Mouse (Mus musculus) heart, embryonic 16.5 days (tissue): Measurements from ENCODE around the gene Kiss1. TPM values are rescaled to one million over a fixed set of nuclear protein-coding genes. Genes with fewer than 3 reads are reported as not detected.

Experiments
- ATAC-seq: fragments of 200-750 bp; cut with Nextera tagmentation; replicated peaks from 2 replicates; pipeline ENCODE4 v1.8.0; 2017; ENCODE audit warnings: moderate number of reproducible peaks; ENCODE audit not compliant: insufficient read depth, low FRiP score; ENCODE audit errors: extremely low read depth
- H3K27ac ChIP-seq: fragments of 300-500 bp; sonication (generic); 2 replicates; pipeline ENCODE4 v1.5.1; 2014; ENCODE audit warnings: mild to moderate bottlenecking, low read length, control low read depth, moderate library complexity
- H3K27me3 ChIP-seq: fragments of 300-500 bp; sonication (generic); 2 replicates; pipeline ENCODE4 v1.6.1; 2014; ENCODE audit warnings: low read length, mixed read lengths; ENCODE audit not compliant: control insufficient read depth, insufficient read depth
- H3K36me3 ChIP-seq: fragments of 300-500 bp; sonication (generic); 2 replicates; pipeline ENCODE4 v1.6.1; 2014; ENCODE audit not compliant: control insufficient read depth, insufficient read depth
- H3K4me1 ChIP-seq: fragments of 300-500 bp; sonication (generic); 2 replicates; pipeline ENCODE4 v1.6.1; 2014; ENCODE audit warnings: low read length, mixed read lengths; ENCODE audit not compliant: control insufficient read depth, insufficient read depth
- H3K4me2 ChIP-seq: fragments of 300-500 bp; sonication (generic); 2 replicates; pipeline ENCODE4 v1.6.1; 2014; ENCODE audit warnings: low read depth, mild to moderate bottlenecking, control low read depth, low read length
- H3K4me3 ChIP-seq: fragments of 300-500 bp; sonication (generic); 2 replicates; pipeline ENCODE4 v1.5.1; 2014; ENCODE audit warnings: mild to moderate bottlenecking, control low read depth, low read length
- H3K9ac ChIP-seq: fragments of 300-500 bp; sonication (generic); 2 replicates; pipeline ENCODE4 v1.6.1; 2014; ENCODE audit warnings: low read length, control low read depth
- H3K9me3 ChIP-seq: fragments of 300-500 bp; sonication (generic); replicated peaks from 2 replicates; pipeline ENCODE4 v1.6.1; 2016; ENCODE audit warnings: low read length; ENCODE audit not compliant: control insufficient read depth
- WGBS: fragments of 180-500 bp; shearing (Covaris S2); extraction: QIAGEN DNeasy Blood & Tissue Kit; methylation state at CpG from one replicate; pipeline ENCODE4 v1.1.7; 2014; 5-methylcytosine and 5-hydroxymethylcytosine counted together
- polyA plus RNA-seq: library from polyadenylated mRNA; unstranded; fragments of >200 nt; fragmentation: Nextera tagmentation; extraction: Ambion mirVana; gene quantifications from 2 replicates; pipeline ENCODE4 v1.2.1, GENCODE M21; 2015

Kiss1 gene
- polyA plus RNA-seq, 1 experiment from 2014 or later, result not detected

GRCm38 (mm10) chr1:133347226-133347625 lies 25.6 kb downstream of the Kiss1 start:
- Histone ChIP-seq H3K4me1 (0 out of 2 replicates have a peak, but pooled peaks cover 4% of the 10 kb centered on the region), H3K9ac (no peak overlapping the region), H3K4me3 (no peak overlapping the region)

GRCm38 (mm10) chr1:133347693-133348520 lies 26.2 kb downstream of the Kiss1 start:
- H3K27ac ChIP-seq, result no peak overlapping the region
- H3K4me3 ChIP-seq, result no peak overlapping the region
- H3K4me2 ChIP-seq, result no peak overlapping the region
- H3K9me3 ChIP-seq, result no peaks in the 10 kb centered on the region; the same call in 1 of the 2 replicates
- no peak for ATAC-seq
- 46% methylated on average over 11 of the region's 11 CpGs for WGBS
- H3K27me3 ChIP-seq, result no peaks in the 10 kb centered on the region
- H3K9ac ChIP-seq, result no peak overlapping the region
- 0 out of 2 replicates have a peak, but pooled peaks cover 4% of the 10 kb centered on the region for H3K4me1 ChIP-seq
- no peaks in the 10 kb centered on the region for H3K36me3 ChIP-seq

More at GRCm38 (mm10) chr1:133347226-133347625, 25.6 kb downstream of the Kiss1 start:
- H3K4me2 ChIP-seq, result no peak overlapping the region
- no peaks in the 10 kb centered on the region for H3K36me3 ChIP-seq
- no peak for ATAC-seq
- H3K9me3 ChIP-seq, result no peaks in the 10 kb centered on the region; the same call in 1 of the 2 replicates
- 55% methylated on average over 3 of the region's 3 CpGs for WGBS
- H3K27me3 ChIP-seq, result no peaks in the 10 kb centered on the region
- H3K27ac ChIP-seq, result no peak overlapping the region

GRCm38 (mm10) chr1:133350210-133350609 lies 28.5 kb downstream of the Kiss1 start, which contains the start of gene Ren1:
TSS of gene Ren1 (plus strand) at chr1:133350510.
- Histone ChIP-seq H3K4me1 (0 out of 2 replicates have a peak, but pooled peaks cover 4% of the 10 kb centered on the region), H3K4me2 (no peak within 1 kb of the TSS), H3K36me3 (no peaks in the 10 kb centered on the region), H3K27ac (no peak within 1 kb of the TSS), H3K9ac (no peak within 1 kb of the TSS), H3K4me3 (no peak within 1 kb of the TSS), H3K27me3 (peaks cover 10% of the 10 kb centered on the region; the same call in 1 of the 2 replicates), H3K9me3 (no peaks in the 10 kb centered on the region; the same call in 1 of the 2 replicates)
- no peak for ATAC-seq
- 87% methylated on average over 1 of the region's 1 CpGs for WGBS

- H3K9ac ChIP-seq, result no peak overlapping the region
- H3K4me3 ChIP-seq, result no peak overlapping the region
- H3K27me3 ChIP-seq, result peaks cover 13% of the 10 kb centered on the region; the same call in 1 of the 2 replicates
- no peak for ATAC-seq
- H3K4me1 ChIP-seq, result 0 out of 2 replicates have a peak, but pooled peaks cover 4% of the 10 kb centered on the region
- 40% methylated on average over 9 of the region's 9 CpGs for WGBS
- no peak overlapping the region for H3K27ac ChIP-seq
- H3K4me2 ChIP-seq, result no peak overlapping the region
- no peaks in the 10 kb centered on the region for H3K9me3 ChIP-seq
- no peaks in the 10 kb centered on the region for H3K36me3 ChIP-seq
Observed at GRCm38 (mm10) chr1:133351762-133352161, 30.1 kb downstream of the Kiss1 start.

GRCm38 (mm10) chr1:133353371-133353809 lies 31.7 kb downstream of the Kiss1 start:
- H3K27ac ChIP-seq, result no peak overlapping the region
- no peaks in the 10 kb centered on the region for H3K9me3 ChIP-seq
- no peak overlapping the region for H3K9ac ChIP-seq
- WGBS, result 36% methylated on average over 12 of the region's 12 CpGs
- H3K36me3 ChIP-seq, result no peaks in the 10 kb centered on the region
- H3K4me1 ChIP-seq, result no peaks in the 10 kb centered on the region
- H3K4me2 ChIP-seq, result no peak overlapping the region
- ATAC-seq, result no peak
- H3K4me3 ChIP-seq, result no peak overlapping the region
- H3K27me3 ChIP-seq, result peaks cover 13% of the 10 kb centered on the region; the same call in 1 of the 2 replicates

- Histone ChIP-seq H3K9me3 (no peaks in the 10 kb centered on the region), H3K9ac (no peak overlapping the region), H3K4me3 (no peak overlapping the region), H3K4me1 (no peaks in the 10 kb centered on the region), H3K36me3 (no peaks in the 10 kb centered on the region), H3K27me3 (peaks cover 19% of the 10 kb centered on the region), H3K4me2 (no peak overlapping the region), H3K27ac (no peak overlapping the region)
- 58% methylated on average over 5 of the region's 5 CpGs for WGBS
- ATAC-seq, result no peak
Observed at GRCm38 (mm10) chr1:133355469-133355868, 33.8 kb downstream of the Kiss1 start.

GRCm38 (mm10) chr1:133355912-133356311 lies 34.2 kb downstream of the Kiss1 start:
- H3K27ac ChIP-seq, result no peak overlapping the region
- no peak overlapping the region for H3K4me3 ChIP-seq
- H3K9me3 ChIP-seq, result no peaks in the 10 kb centered on the region
- ATAC-seq, result no peak
- 49% methylated on average over 15 of the region's 15 CpGs for WGBS
- peaks cover 19% of the 10 kb centered on the region for H3K27me3 ChIP-seq
- H3K4me2 ChIP-seq, result no peak overlapping the region
- H3K36me3 ChIP-seq, result no peaks in the 10 kb centered on the region
- H3K4me1 ChIP-seq, result no peaks in the 10 kb centered on the region
- no peak overlapping the region for H3K9ac ChIP-seq

- Histone ChIP-seq H3K27ac (no peak overlapping the region), H3K9ac (no peak overlapping the region), H3K9me3 (no peaks in the 10 kb centered on the region), H3K4me3 (no peak overlapping the region), H3K4me2 (no peak overlapping the region), H3K36me3 (no peaks in the 10 kb centered on the region), H3K27me3 (peaks cover 19% of the 10 kb centered on the region), H3K4me1 (no peaks in the 10 kb centered on the region)
- WGBS, result 55% methylated on average over 8 of the region's 8 CpGs
- no peak for ATAC-seq
Observed at GRCm38 (mm10) chr1:133356330-133356729, 34.7 kb downstream of the Kiss1 start.

GRCm38 (mm10) chr1:133361006-133361405 lies 39.3 kb downstream of the Kiss1 start:
- ATAC-seq, result no peak
- Histone ChIP-seq H3K27ac (no peak overlapping the region), H3K4me3 (no peak overlapping the region), H3K27me3 (peaks cover 31% of the 10 kb centered on the region), H3K9me3 (no peaks in the 10 kb centered on the region), H3K9ac (no peak overlapping the region), H3K4me2 (no peak overlapping the region), H3K4me1 (peaks cover 19% of the 10 kb centered on the region), H3K36me3 (no peaks in the 10 kb centered on the region)
- WGBS, result 88% methylated on average over 6 of the region's 6 CpGs
